Mouse (Mus musculus): ENCODE results near the gene Sh3bp4.

The Sh3bp4 gene

GRCm38 (mm10) chr1:89071371-89072142 is 1.3 kb downstream of the Sh3bp4 start:
- DNase-seq (ENCODE audit: low spot score): no peak

- DNase-seq (ENCODE audit: low spot score): no peak
These were observed 2.2 kb downstream of the Sh3bp4 start for GRCm38 (mm10) chr1:89072143-89072990.

- no peak for DNase-seq (ENCODE audit: low spot score)
These were observed 3.2 kb downstream of the Sh3bp4 start for GRCm38 (mm10) chr1:89073291-89073846.

- DNase-seq (ENCODE audit: low spot score): no peak
These were observed 4.5 kb downstream of the Sh3bp4 start for GRCm38 (mm10) chr1:89074678-89075077.

GRCm38 (mm10) chr1:89075120-89075519 is 4.9 kb downstream of the Sh3bp4 start:
- no peak for DNase-seq (ENCODE audit: low spot score)

GRCm38 (mm10) chr1:89076777-89077176 is 6.6 kb downstream of the Sh3bp4 start:
- DNase-seq (ENCODE audit: low spot score): no peak

GRCm38 (mm10) chr1:89078240-89078639 is 8.0 kb downstream of the Sh3bp4 start:
- DNase-seq (ENCODE audit: low spot score): no peak

GRCm38 (mm10) chr1:89078730-89079129 is 8.5 kb downstream of the Sh3bp4 start:
- DNase-seq (ENCODE audit: low spot score): no peak

- no peak for DNase-seq (ENCODE audit: low spot score)
These were observed 9.0 kb downstream of the Sh3bp4 start for GRCm38 (mm10) chr1:89079239-89079638.

GRCm38 (mm10) chr1:89080371-89080770 is 10.2 kb downstream of the Sh3bp4 start:
- no peak for DNase-seq (ENCODE audit: low spot score)

- no peak for DNase-seq (ENCODE audit: low spot score)
These were observed 10.6 kb downstream of the Sh3bp4 start for GRCm38 (mm10) chr1:89080795-89081194.

- no peak for DNase-seq (ENCODE audit: low spot score)
These were observed 11.2 kb downstream of the Sh3bp4 start for GRCm38 (mm10) chr1:89081371-89081770.

- no peak for DNase-seq (ENCODE audit: low spot score)
These were observed 12.1 kb downstream of the Sh3bp4 start for GRCm38 (mm10) chr1:89082171-89082882.

GRCm38 (mm10) chr1:89086575-89087153 is 16.4 kb downstream of the Sh3bp4 start:
- no peak for DNase-seq (ENCODE audit: low spot score)

- no peak for DNase-seq (ENCODE audit: low spot score)
These were observed 17.9 kb downstream of the Sh3bp4 start for GRCm38 (mm10) chr1:89088144-89088543.

- DNase-seq (ENCODE audit: low spot score): no peak
These were observed 18.6 kb downstream of the Sh3bp4 start for GRCm38 (mm10) chr1:89088748-89089288.

GRCm38 (mm10) chr1:89089821-89090600 is 19.8 kb downstream of the Sh3bp4 start:
- DNase-seq (ENCODE audit: low spot score): no peak

- no peak for DNase-seq (ENCODE audit: low spot score)
These were observed 20.5 kb downstream of the Sh3bp4 start for GRCm38 (mm10) chr1:89090676-89091075.

GRCm38 (mm10) chr1:89092019-89092418 is 21.8 kb downstream of the Sh3bp4 start:
- DNase-seq (ENCODE audit: low spot score): no peak

GRCm38 (mm10) chr1:89092442-89092991 is 22.3 kb downstream of the Sh3bp4 start:
- no peak for DNase-seq (ENCODE audit: low spot score)
